Mouse (Mus musculus): ENCODE data around the gene Phactr1.
"Not testable (repeated sequence)": the region's sequence is repeated elsewhere in the genome, so short reads cannot be mapped to it uniquely, and the experiment has no call there.

Phactr1 gene

DNA sequence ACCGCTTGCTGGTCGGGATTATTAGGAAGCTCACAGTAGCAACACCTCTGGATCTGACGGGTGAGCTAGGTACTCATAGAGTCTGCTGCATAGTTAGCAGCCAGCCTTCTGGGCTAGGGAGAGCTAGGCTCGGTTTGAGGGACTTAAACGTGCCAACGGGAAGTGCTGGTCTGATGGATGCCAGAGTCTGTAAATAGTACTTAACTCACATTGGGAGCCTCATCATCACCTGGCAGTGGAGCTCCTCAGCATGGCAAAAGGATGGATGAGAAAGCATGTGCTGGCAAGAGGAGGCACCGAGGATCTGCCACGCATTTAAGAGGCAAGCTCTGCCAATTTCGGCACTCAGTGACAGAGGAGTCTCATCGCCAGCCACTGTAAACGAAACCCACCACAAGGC is 247.4 kb downstream of the Phactr1 start:
- DNase-seq (ENCODE audit: low spot score in 2 of 2) = no peak

- DNase-seq (ENCODE audit: low spot score in 2 of 2) = no peak
Observed at GRCm38 (mm10) chr13:42929529-42930235, 249.3 kb downstream of the Phactr1 start.

GRCm38 (mm10) chr13:42932046-42932445 is 251.6 kb downstream of the Phactr1 start:
- DNase-seq (ENCODE audit: low spot score in 2 of 2) = no peak

DNA sequence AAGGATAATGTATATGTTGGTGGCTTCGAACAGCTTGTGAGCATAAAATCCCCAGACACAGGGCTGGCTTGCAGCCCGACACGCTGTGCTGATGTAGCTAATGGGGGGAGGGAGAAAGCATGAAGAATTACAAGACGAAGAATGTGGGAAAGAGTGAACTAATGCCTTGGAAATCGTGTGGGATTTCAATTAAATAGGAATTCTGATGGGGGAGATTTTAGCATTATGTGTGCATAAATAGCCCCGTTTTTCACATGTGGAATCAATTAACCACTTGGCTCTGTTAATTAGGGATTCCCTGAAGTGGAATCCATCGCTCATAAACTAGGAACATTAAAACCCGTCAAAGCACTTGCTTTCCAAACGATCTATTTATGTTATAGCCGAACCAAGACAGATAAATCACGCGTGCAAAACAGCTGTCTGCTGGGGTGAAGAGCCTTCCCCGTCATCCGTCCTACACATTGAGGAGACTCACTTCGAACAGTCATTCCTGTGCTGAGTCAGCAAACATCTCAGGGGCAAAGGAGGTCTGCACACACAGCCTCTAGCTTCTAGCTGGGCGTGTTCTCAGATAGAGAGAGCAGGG is 254.2 kb downstream of the Phactr1 start:
- DNase-seq (ENCODE audit: low spot score in 2 of 2) = no peak

- DNase-seq (ENCODE audit: low spot score in 2 of 2) = no peak
Observed at GRCm38 (mm10) chr13:42937871-42938270, 257.4 kb downstream of the Phactr1 start.

DNA sequence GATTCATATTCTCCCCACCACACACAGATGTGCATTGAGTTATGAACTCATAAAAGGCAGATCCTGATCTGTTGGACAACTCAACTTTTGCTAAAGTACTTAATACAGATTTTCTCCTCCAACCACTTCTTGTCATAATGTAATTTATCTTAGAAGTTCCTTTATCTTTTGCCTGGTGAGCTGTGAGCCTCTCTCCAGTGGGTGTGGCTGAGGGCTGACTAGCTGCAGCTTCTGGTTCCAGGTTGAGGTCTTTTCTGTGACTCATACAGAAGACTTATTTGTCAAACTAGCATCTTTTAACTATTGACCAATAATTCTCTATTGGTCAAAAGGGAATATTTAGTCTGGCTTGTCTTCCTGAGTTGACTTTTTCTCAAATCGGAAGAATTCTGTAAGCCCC is 257.9 kb downstream of the Phactr1 start:
- no peak for DNase-seq (ENCODE audit: low spot score in 2 of 2)

- no peak for DNase-seq (ENCODE audit: low spot score in 2 of 2)
Observed at GRCm38 (mm10) chr13:42940271-42940670, 259.8 kb downstream of the Phactr1 start.

- no peak for DNase-seq (ENCODE audit: low spot score in 2 of 2)
Observed at GRCm38 (mm10) chr13:42944106-42944505, 263.7 kb downstream of the Phactr1 start.

GRCm38 (mm10) chr13:42945201-42945600 is 264.8 kb downstream of the Phactr1 start:
- not testable (repeated sequence) for DNase-seq (ENCODE audit: low spot score in 2 of 2)

DNA sequence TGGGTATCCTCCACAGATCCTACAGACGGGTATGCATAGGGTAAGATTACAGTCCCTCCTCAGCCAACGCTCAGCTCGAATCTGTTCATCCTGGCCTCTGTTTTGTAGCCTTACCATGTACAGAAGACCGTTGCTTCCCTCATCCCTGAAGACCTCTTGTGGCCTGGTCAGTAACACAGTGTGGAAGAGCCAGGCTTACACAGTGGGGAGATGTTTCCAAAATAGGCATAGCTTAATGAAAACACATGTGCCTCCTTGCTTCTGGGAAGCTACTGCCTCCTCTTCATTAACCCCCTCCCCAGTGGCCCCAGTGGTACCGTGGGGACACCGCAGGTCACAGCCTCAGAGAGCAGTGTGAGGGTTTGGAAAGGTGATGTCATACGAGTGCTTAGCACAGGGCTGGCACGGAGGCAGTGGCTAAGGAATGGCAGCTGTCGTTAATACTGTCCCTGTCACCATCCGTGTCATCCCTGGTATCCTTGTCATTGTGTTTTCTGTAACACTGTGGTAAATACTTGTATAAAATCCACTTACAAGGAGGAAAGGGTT is 268.4 kb downstream of the Phactr1 start:
- no peak for DNase-seq (ENCODE audit: low spot score in 2 of 2)

GRCm38 (mm10) chr13:42949336-42949735 is 268.9 kb downstream of the Phactr1 start:
- no peak for DNase-seq (ENCODE audit: low spot score in 2 of 2)

DNA sequence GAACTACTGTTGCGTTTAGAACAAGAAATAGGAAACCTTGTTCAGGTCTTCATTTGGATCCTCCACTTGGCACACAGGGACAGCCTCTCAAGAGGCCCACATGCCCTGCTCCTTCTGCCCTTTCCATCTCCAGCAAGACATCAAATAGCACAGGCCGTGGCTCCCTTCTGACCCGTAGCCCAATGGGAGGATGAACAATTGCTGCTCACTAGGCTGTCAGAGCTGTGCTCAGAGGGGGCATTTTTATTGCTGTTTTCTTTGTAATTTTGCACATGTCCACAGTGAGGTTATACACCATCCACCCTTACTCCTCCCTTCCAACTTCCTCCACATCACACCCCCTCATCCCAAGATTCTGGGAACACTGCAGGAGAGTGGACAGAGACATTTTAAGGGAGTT is 269.6 kb downstream of the Phactr1 start:
- DNase-seq (ENCODE audit: low spot score in 2 of 2) = no peak

DNA sequence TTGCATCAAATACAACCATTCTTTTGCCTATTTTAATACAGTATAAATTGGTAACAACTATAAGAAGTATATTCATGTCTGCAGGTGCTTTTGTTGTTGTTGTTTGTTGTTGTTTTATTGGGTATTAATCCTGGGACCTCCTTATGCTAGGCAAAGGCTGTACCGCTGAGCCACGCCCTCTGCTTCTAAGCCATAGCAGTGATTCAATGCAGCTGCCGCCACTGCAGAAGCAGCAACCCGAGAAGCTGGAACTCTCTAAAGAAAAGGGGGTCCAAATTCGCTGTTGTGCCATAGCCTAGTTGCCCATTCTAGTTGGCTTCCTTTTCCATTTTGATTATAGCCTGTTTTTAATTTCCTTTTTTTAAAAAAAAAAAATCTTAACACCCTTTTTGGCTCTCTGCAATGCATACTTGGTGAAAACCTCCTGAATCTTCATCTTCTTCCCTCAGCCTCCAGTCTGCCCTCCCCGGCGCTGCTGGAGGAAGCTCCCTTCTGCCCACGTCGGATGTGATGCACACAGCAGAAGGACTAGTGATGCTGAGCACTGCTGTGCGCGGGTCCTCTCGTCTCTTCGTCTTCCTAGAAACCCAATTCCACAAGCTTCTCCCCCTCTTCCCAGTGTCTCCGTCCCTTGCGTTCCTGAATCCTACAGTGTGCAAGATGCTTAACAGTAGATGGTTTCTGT is 271.8 kb downstream of the Phactr1 start:
- no peak for DNase-seq (ENCODE audit: low spot score in 2 of 2)

DNA sequence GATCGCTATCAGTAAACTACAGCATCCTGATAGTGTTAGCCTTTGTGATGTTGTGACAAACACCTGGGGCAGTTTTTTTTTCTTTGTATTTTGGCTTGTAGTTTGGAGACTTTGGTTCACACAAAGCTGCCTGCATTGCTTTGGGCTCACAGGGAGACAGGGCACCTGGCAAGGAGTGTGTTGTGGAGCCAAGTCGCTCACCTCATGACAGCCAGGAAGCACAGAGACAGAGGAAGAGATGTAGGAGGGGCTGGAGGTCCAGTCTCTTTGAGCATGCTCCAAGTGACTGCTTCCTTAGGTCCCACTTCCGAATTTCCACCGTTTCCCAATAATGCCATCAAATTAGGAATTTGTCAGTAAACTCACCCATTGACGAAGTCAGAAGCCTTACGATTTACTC is 272.6 kb downstream of the Phactr1 start:
- no peak for DNase-seq (ENCODE audit: low spot score in 2 of 2)

- DNase-seq (ENCODE audit: low spot score in 2 of 2) = no peak
Observed at GRCm38 (mm10) chr13:42954116-42954515, 273.7 kb downstream of the Phactr1 start.

DNA sequence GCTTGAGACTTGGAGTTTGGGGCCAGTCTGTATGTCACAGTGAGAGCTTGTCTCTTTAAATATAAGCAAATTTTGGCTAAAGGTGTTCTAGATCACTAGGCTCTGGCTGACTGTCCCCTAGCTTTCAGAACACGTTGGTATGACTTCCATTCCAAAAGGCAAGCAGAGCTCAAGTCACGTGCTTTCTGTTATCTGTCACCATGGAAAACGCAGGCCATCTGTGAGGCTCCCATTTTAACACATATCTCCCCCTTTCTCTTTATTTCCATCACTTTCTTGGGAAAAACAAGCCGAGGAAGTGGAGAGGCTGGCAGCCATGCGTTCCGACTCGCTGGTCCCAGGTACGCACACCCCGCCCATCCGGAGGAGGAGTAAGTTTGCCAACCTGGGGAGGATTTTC is 275.9 kb downstream of the Phactr1 start:
- no peak for DNase-seq (ENCODE audit: low spot score in 2 of 2)

GRCm38 (mm10) chr13:42957856-42958255 is 277.4 kb downstream of the Phactr1 start:
- DNase-seq (ENCODE audit: low spot score in 2 of 2) = no peak

DNA sequence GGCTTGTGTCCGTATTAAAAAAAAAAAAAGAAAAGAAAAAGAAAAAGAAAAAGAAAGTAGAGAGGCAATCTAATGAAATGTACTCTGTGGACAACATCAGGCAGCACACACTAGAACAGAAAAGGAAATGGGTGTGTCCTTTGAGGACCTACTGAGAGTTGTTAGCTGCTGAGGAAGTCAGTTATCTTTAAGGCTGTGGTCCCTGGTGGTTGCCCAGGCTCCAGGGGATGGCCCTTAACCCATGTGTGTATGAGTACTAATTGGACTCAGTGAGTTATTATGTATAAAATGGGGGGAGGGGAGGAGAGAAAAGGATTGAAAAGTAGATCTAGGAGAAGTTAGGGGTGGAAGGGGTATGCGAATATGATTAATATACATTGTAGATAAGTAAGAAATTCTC is 278.4 kb downstream of the Phactr1 start:
- no peak for DNase-seq (ENCODE audit: low spot score in 2 of 2)

DNA sequence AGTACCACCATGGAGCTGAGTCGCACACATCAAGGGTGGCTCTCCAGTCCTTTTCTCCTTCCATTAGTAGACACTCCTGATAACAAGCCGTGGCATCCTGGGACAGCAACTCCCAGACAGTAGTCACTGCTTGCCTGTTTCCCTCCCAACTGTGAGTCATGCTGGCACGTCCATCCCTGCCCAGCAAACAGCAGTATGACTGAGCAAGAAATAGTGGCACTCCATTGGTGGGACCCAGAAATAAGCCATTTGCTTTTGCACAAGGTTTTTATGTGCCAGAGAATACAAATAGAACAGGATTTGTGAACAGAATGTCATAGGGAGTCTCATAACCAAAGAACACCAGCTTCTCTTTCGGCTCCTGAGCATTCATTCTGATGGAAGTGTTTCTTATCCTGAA is 281.1 kb downstream of the Phactr1 start:
- no peak for DNase-seq (ENCODE audit: low spot score in 2 of 2)

DNA sequence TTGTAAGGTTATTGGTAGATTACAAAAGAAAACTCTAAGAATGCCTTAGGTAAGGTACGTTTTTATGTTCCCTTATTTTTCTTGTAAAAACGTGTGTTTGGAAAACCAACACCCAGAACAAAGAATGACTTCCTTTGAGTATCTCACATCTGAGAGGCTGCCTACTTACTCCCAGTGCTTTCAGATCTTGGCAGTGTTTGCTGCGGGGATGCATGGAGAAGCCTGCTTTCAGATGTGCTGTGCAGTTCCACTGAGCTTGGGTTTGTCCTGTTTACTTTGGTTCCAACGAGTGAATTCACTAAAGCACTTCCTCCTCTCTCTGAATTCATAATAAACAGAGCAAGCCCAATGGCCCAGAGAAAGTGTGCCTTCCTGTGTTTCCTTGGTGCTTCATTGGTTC is 288.1 kb downstream of the Phactr1 start:
- DNase-seq (ENCODE audit: low spot score in 2 of 2) = no peak

DNA sequence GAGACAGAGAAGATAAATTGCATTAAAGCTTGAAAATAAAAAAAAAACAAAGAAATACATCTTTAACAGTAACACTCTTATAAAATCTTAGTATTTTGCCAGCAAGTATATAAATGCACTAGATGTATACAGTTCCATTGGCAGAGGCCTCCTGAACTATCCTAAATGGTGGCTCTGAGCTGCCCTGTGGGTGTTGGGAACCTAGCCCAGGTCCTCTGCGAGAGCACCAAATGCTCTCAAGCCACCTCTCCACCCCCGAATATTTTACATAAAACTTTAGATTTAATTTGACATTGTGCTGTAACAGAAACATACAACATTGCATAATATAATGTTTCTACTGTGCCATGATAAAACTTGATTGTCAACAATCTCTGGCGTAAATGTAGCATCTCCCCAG is 293.1 kb downstream of the Phactr1 start:
- DNase-seq (ENCODE audit: low spot score in 2 of 2) = no peak

DNA sequence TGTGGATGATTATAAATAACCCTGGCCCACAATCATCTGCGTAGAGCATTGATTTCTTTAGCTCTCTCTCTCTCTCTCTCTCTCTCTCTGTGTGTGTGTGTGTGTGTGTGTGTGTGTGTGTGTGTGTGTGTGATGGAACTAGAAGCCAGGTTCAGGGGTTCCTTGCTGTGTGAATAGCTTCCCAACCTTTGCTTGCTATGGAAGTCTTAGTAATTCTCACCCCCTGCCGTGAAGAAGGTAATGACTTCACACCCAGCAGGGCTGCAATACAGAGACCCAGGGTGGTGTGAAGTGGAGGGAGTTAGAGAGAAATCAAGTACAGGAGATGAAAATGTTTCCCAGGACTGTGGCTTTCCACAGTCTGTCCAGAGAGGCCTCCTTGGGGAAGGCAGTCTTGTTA is 293.5 kb downstream of the Phactr1 start:
- DNase-seq (ENCODE audit: low spot score in 2 of 2) = no peak

DNA sequence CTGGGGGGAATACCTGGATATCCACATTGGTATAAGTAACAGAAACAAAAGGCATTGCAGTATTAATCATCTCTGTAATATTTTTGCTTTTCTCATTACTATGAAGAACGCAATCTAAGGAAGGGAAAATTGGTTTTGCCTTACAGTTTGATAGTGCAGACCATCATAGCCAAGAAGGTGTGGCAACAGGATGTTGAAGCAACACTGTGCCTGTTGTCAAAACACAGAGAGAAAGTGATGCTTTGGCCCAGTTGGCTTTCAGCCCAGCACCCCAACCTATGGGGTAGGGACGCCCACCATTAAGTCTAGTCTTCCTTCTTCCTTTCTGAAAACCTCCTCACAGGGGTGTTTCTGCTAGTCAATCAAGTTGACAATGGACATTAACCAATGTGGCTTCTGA is 294.1 kb downstream of the Phactr1 start:
- no peak for DNase-seq (ENCODE audit: low spot score in 2 of 2)
